ENCODE assay signal across 8 mouse cellular contexts in the genomic region with DNA sequence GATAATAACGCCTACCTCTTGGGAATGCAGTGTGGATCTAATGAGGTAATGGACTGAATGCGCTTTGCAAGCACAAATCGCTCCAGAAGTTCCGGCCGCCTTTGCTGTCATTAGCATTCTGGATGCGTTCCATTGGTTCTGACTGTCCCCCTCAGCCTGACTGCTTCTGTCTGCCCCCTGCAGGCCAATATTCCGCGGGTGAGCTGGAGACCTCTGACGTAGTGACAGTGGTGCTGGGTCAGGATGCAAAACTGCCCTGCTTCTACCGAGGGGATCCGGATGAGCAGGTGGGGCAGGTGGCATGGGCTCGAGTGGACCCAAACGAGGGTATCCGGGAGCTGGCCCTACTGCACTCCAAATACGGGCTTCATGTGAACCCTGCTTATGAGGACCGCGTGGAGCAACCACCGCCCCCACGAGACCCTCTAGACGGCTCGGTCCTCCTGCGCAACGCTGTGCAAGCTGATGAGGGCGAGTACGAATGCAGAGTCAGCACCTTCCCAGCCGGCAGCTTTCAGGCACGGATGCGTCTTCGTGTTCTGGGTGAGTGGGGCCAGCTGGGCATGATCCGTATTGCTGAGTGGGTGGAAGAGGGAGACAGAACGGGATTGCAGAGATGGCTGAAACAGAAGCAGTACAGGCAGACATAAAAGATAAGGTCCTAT. TPM values are rescaled to one million over a fixed set of nuclear protein-coding genes. Genes with fewer than 3 reads are reported as not detected.
DNase-seq lines count a peak whose midpoint lies in the region; ATAC-seq and TF ChIP-seq lines count a peak whose summit lies in the region.

No protein-coding gene starts in this region.

- H3K9ac ChIP-seq in MEL (ENCODE audit: control insufficient read depth, low read depth, low read length, poor library complexity, severe bottlenecking) = peak overlapping the region; percentile 33; the same call in 1 of the 2 replicates
- peak overlapping the region; percentile 35; the same call in 1 of the 2 replicates for H3K9ac ChIP-seq in forebrain, postnatal 0 days
- H3K9ac ChIP-seq in lung, embryonic 14.5 days = no peak overlapping the region

- peak overlapping the region; percentile 28 to 42 for H3K4me3 ChIP-seq in MEL (ENCODE audit: control insufficient read depth in 1 of 2, insufficient read depth in 1 of 2, low read depth in 2 of 2, low read length in 2 of 2)
- H3K4me3 ChIP-seq in forebrain, postnatal 0 days (ENCODE audit: low read depth, low read length) = peak overlapping the region; percentile 28
- peak overlapping the region; percentile 14; the same call in 1 of the 2 replicates for H3K4me3 ChIP-seq in lung, embryonic 14.5 days (ENCODE audit: low read depth, low read length)

- peak; percentile 17 for TF ChIP-seq RAD21 in MEL (IDR thresholded peaks at IDR 0.05; ENCODE audit: low read depth, low read length)

- DNase-seq in MEL (ENCODE audit: low read depth, low spot score) = peak; percentile 80
- DNase-seq in cerebellum, adult 18-20 months = peak; percentile 86 to 92
- DNase-seq in forebrain, postnatal 0 days = peak; percentile 81
- peak; percentile 87 for DNase-seq in heart, postnatal 4 days
- peak; percentile 73 to 77 for DNase-seq in layer of hippocampus, adult 8-10 months (ENCODE audit: low spot score in 2 of 2)
- peak; percentile 91 for DNase-seq in lung, embryonic 14.5 days
- DNase-seq in testis, postnatal 10 days (ENCODE audit: low spot score) = peak; percentile 84

- no peak for TF ChIP-seq POLR2A in MEL (IDR thresholded peaks at IDR 0.05; ENCODE audit: control insufficient read depth in 1 of 2, insufficient read depth in 1 of 2, low read depth in 1 of 2, low read length in 2 of 2, poor library complexity in 1 of 2)

- no peaks in the 10 kb centered on the region for H3K79me2 ChIP-seq in MEL (ENCODE audit: control insufficient read depth, insufficient read depth, low read length, poor library complexity)

- H3K9me3 ChIP-seq in MEL (replicated peaks; ENCODE audit: insufficient read depth, low read length) = no peaks in the 10 kb centered on the region
- no peaks in the 10 kb centered on the region for H3K9me3 ChIP-seq in forebrain, postnatal 0 days (ENCODE audit: low read length)
- H3K9me3 ChIP-seq in lung, embryonic 14.5 days (ENCODE audit: low read depth, low read length) = no peaks in the 10 kb centered on the region

- ATAC-seq in forebrain, postnatal 0 days = peak; percentile 82
- ATAC-seq in lung, embryonic 14.5 days (ENCODE audit: insufficient read depth) = peak; percentile 76
- peak; percentile 86 for ATAC-seq in neutrophil, adult 5-6 weeks (ENCODE audit: extremely low read depth, insufficient number of reproducible peaks, low FRiP score, poor library complexity, severe bottlenecking)

- no peak overlapping the region for H3K27ac ChIP-seq in MEL (ENCODE audit: control insufficient read depth, low read depth, low read length)
- H3K27ac ChIP-seq in forebrain, postnatal 0 days (ENCODE audit: low read depth, low read length) = no peak overlapping the region
- no peak overlapping the region for H3K27ac ChIP-seq in lung, embryonic 14.5 days (ENCODE audit: low read depth)

- peaks cover 0 to 3% of the 10 kb centered on the region in 2 experiments; a peak in 1 of 4 replicates for H3K36me3 ChIP-seq in MEL (ENCODE audit: control insufficient read depth in 1 of 2, insufficient read depth in 2 of 2, low read length in 2 of 2)
- no peaks in the 10 kb centered on the region for H3K36me3 ChIP-seq in forebrain, postnatal 0 days (ENCODE audit: insufficient read depth)
- no peaks in the 10 kb centered on the region for H3K36me3 ChIP-seq in lung, embryonic 14.5 days (ENCODE audit: insufficient read depth)

- no peak for TF ChIP-seq EP300 in MEL (IDR thresholded peaks at IDR 0.05; ENCODE audit: low read depth in 1 of 2, low read length in 2 of 2)

- H3K4me1 ChIP-seq in MEL (ENCODE audit: control insufficient read depth in 1 of 2, insufficient read depth in 2 of 2, low read length in 2 of 2) = peaks cover 0 to 22% of the 10 kb centered on the region in 2 experiments; a peak in 2 of 4 replicates
- no peaks in the 10 kb centered on the region for H3K4me1 ChIP-seq in forebrain, postnatal 0 days (ENCODE audit: insufficient read depth)
- H3K4me1 ChIP-seq in lung, embryonic 14.5 days (ENCODE audit: insufficient read depth) = no peaks in the 10 kb centered on the region

- H3K27me3 ChIP-seq in MEL (ENCODE audit: control insufficient read depth in 1 of 2, insufficient read depth in 2 of 2, low read length in 2 of 2) = no peaks in the 10 kb centered on the region
- no peaks in the 10 kb centered on the region for H3K27me3 ChIP-seq in forebrain, postnatal 0 days (ENCODE audit: insufficient read depth, low read length)
- H3K27me3 ChIP-seq in lung, embryonic 14.5 days (ENCODE audit: insufficient read depth, low read length) = peaks cover 6% of the 10 kb centered on the region; the same call in 1 of the 2 replicates

- peak overlapping the region; percentile 45 for H3K4me2 ChIP-seq in forebrain, postnatal 0 days (ENCODE audit: low read depth)
- H3K4me2 ChIP-seq in lung, embryonic 14.5 days = peak overlapping the region; percentile 52

- WGBS in forebrain, postnatal 0 days = 2% methylated on average over 31 of the region's 31 CpGs
- WGBS in lung, embryonic 14.5 days = 4% methylated on average over 31 of the region's 31 CpGs

- peak; percentile 58 to 84 (median 75) for TF ChIP-seq CTCF in MEL (IDR thresholded peaks at IDR 0.05 in 2 of 3, conservative IDR thresholded peaks at IDR 0.05 in 1 of 3; ENCODE audit: control insufficient read depth in 1 of 3, insufficient read depth in 1 of 3, low read depth in 2 of 3, low read length in 3 of 3, poor library complexity in 1 of 3, severe bottlenecking in 1 of 3)
- TF ChIP-seq CTCF in forebrain, postnatal 0 days (IDR thresholded peaks at IDR 0.05; ENCODE audit: low read depth) = peak; percentile 74
- peak; percentile 83 for TF ChIP-seq CTCF in lung, embryonic 14.5 days (IDR thresholded peaks at IDR 0.05; ENCODE audit: low read depth)

TF ChIP-seq in MEL, 35 proteins besides CTCF, POLR2A, EP300 and RAD21 (continues in another document):
- TF ChIP-seq MYC (IDR thresholded peaks at IDR 0.05; ENCODE audit: low read depth, low read length) (no peak), POLR2AphosphoS5 (IDR thresholded peaks at IDR 0.05; ENCODE audit: borderline replicate concordance, low read depth, low read length) (no peak)

RNA-seq across cellular contexts. Expression of gene Arhgap30, which starts 8.7 kb away (rescaled TPM):
- 31.0 and 31.5 TPM in 2 replicates for total RNA-seq in MEL (2012; rRNA removed)
- polyA plus RNA-seq in MEL (2012; ENCODE audit: insufficient read depth in 1 of 2, insufficient read length in 2 of 2, low read depth in 1 of 2, low replicate concordance in 2 of 2, missing spikeins in 1 of 2) = 10 to 100 TPM in 1 of 2 experiments, not detected in 1; 41.2 TPM
- 0.69 and 0.81 TPM in 2 replicates for total RNA-seq in forebrain, postnatal 0 days (2014; rRNA removed)
- polyA plus RNA-seq in forebrain, postnatal 0 days (2015; fragmentation: Nextera tagmentation; extraction: Ambion mirVana) = 0.53 and 0.65 TPM in 2 replicates
- 1 to 10 TPM in 1 of 2 experiments, under 1 TPM in 1; 0.90 to 1.5 TPM for total RNA-seq in heart, postnatal 4 days (2021)
- total RNA-seq in layer of hippocampus, adult 8-10 months (2022) = 1 to 10 TPM; 1.9 to 8.7 (median 4.9) TPM
- polyA plus RNA-seq in lung, embryonic 14.5 days (2014; fragmentation: Nextera tagmentation; extraction: Ambion mirVana) = 0.91 and 1.6 TPM in 2 replicates
- 441 and 469 TPM in 2 replicates for total RNA-seq in neutrophil, adult 5-6 weeks (2017)

RNA-seq across cellular contexts. Expression of gene Nectin4, which starts 10.2 kb away (rescaled TPM):
- 0.04 TPM in 1 of 2 replicates, not detected in the other for total RNA-seq in MEL (2012; rRNA removed)
- under 1 TPM in 1 of 2 experiments, not detected in 1; 0.15 TPM for polyA plus RNA-seq in MEL (2012; ENCODE audit: insufficient read depth in 1 of 2, insufficient read length in 2 of 2, low read depth in 1 of 2, low replicate concordance in 2 of 2, missing spikeins in 1 of 2)
- total RNA-seq in forebrain, postnatal 0 days (2014; rRNA removed) = 1.0 and 2.0 TPM in 2 replicates
- polyA plus RNA-seq in forebrain, postnatal 0 days (2015; fragmentation: Nextera tagmentation; extraction: Ambion mirVana) = 1.3 and 1.8 TPM in 2 replicates
- total RNA-seq in heart, postnatal 4 days (2021) = under 1 TPM; 0.07 TPM
- total RNA-seq in layer of hippocampus, adult 8-10 months (2022) = 1 to 10 TPM; 5.6 to 7.6 (median 6.5) TPM
- 2.3 and 2.4 TPM in 2 replicates for polyA plus RNA-seq in lung, embryonic 14.5 days (2014; fragmentation: Nextera tagmentation; extraction: Ambion mirVana)
- total RNA-seq in neutrophil, adult 5-6 weeks (2017) = 2.2 and 2.9 TPM in 2 replicates

RNA-seq across cellular contexts. Expression of gene Klhdc9, which starts 19.5 kb away (rescaled TPM):
- total RNA-seq in MEL (2012; rRNA removed) = 0.08 and 0.10 TPM in 2 replicates
- polyA plus RNA-seq in MEL (2012; ENCODE audit: insufficient read depth in 1 of 2, insufficient read length in 2 of 2, low read depth in 1 of 2, low replicate concordance in 2 of 2, missing spikeins in 1 of 2) = not detected
- 4.3 and 5.0 TPM in 2 replicates for total RNA-seq in forebrain, postnatal 0 days (2014; rRNA removed)
- polyA plus RNA-seq in forebrain, postnatal 0 days (2015; fragmentation: Nextera tagmentation; extraction: Ambion mirVana) = 5.1 and 6.9 TPM in 2 replicates
- under 1 TPM; 0.50 TPM for total RNA-seq in heart, postnatal 4 days (2021)
- 10 to 100 TPM in 2 of 4 experiments, 1 to 10 TPM in 2; 5.1 to 11.7 (median 8.2) TPM for total RNA-seq in layer of hippocampus, adult 8-10 months (2022)
- 1.0 and 1.5 TPM in 2 replicates for polyA plus RNA-seq in lung, embryonic 14.5 days (2014; fragmentation: Nextera tagmentation; extraction: Ambion mirVana)
- total RNA-seq in neutrophil, adult 5-6 weeks (2017) = 0.58 TPM in 1 of 2 replicates, not detected in the other

RNA-seq across cellular contexts. Expression of gene Usf1, which starts 31.0 kb away (rescaled TPM):
- total RNA-seq in MEL (2012; rRNA removed) = 50.0 and 56.0 TPM in 2 replicates
- 10 to 100 TPM in 1 of 2 experiments, not detected in 1; 55.0 TPM for polyA plus RNA-seq in MEL (2012; ENCODE audit: insufficient read depth in 1 of 2, insufficient read length in 2 of 2, low read depth in 1 of 2, low replicate concordance in 2 of 2, missing spikeins in 1 of 2)
- total RNA-seq in forebrain, postnatal 0 days (2014; rRNA removed) = 168 and 183 TPM in 2 replicates
- polyA plus RNA-seq in forebrain, postnatal 0 days (2015; fragmentation: Nextera tagmentation; extraction: Ambion mirVana) = 198 and 200 TPM in 2 replicates
- 10 to 100 TPM; 53.4 to 54.3 TPM for total RNA-seq in heart, postnatal 4 days (2021)
- 100 to 1,000 TPM; 110 to 142 (median 124) TPM for total RNA-seq in layer of hippocampus, adult 8-10 months (2022)
- 81.0 and 81.9 TPM in 2 replicates for polyA plus RNA-seq in lung, embryonic 14.5 days (2014; fragmentation: Nextera tagmentation; extraction: Ambion mirVana)
- 111 and 138 TPM in 2 replicates for total RNA-seq in neutrophil, adult 5-6 weeks (2017)

RNA-seq across cellular contexts. Expression of gene Pfdn2, which starts 34.6 kb away (rescaled TPM):
- total RNA-seq in MEL (2012; rRNA removed) = 33.8 and 36.2 TPM in 2 replicates
- polyA plus RNA-seq in MEL (2012; ENCODE audit: insufficient read depth in 1 of 2, insufficient read length in 2 of 2, low read depth in 1 of 2, low replicate concordance in 2 of 2, missing spikeins in 1 of 2) = 100 to 1,000 TPM in 1 of 2 experiments, not detected in 1; 329 TPM
- 18.2 and 27.0 TPM in 2 replicates for total RNA-seq in forebrain, postnatal 0 days (2014; rRNA removed)
- polyA plus RNA-seq in forebrain, postnatal 0 days (2015; fragmentation: Nextera tagmentation; extraction: Ambion mirVana) = 143 and 146 TPM in 2 replicates
- 10 to 100 TPM; 76.2 to 80.2 TPM for total RNA-seq in heart, postnatal 4 days (2021)
- total RNA-seq in layer of hippocampus, adult 8-10 months (2022) = 100 to 1,000 TPM in 3 of 4 experiments, 10 to 100 TPM in 1; 97.7 to 171 (median 130) TPM
- 40.0 and 44.5 TPM in 2 replicates for polyA plus RNA-seq in lung, embryonic 14.5 days (2014; fragmentation: Nextera tagmentation; extraction: Ambion mirVana)
- 13.1 and 18.7 TPM in 2 replicates for total RNA-seq in neutrophil, adult 5-6 weeks (2017)

Comparison
In these comparisons a context has a peak if more than half of its experiments do, and no peak if none do; other contexts are left out.
1. RNA of gene Arhgap30, which starts 8.7 kb away (total RNA-seq): 441 to 469 TPM in neutrophil, adult 5-6 weeks; 31.0 to 31.5 TPM in MEL, 1.9 to 8.7 TPM in layer of hippocampus, adult 8-10 months, 0.90 to 1.5 TPM in heart, postnatal 4 days and 0.69 to 0.81 TPM in forebrain, postnatal 0 days; every median in the first group is over 10 times any median in the second.
2. Peak in every context shown above with its lines, with median percentiles within 50 percentile points of each other: DNase-seq, H3K4me3 ChIP-seq, CTCF ChIP-seq and ATAC-seq.